Mouse (Mus musculus) forelimb bud, embryonic 11.5 days (tissue): ENCODE measurements around the gene Tbc1d19.
A peak's percentile ranks its signal among the peaks of the same experiment; 100 is the strongest.

Experiments used
- DNase-seq: peaks from one replicate; pipeline ENCODE4 v3.0.0-alpha.2; 2012; ENCODE audit warnings: low read depth, low spot score

Gene Tbc1d19

DNA sequence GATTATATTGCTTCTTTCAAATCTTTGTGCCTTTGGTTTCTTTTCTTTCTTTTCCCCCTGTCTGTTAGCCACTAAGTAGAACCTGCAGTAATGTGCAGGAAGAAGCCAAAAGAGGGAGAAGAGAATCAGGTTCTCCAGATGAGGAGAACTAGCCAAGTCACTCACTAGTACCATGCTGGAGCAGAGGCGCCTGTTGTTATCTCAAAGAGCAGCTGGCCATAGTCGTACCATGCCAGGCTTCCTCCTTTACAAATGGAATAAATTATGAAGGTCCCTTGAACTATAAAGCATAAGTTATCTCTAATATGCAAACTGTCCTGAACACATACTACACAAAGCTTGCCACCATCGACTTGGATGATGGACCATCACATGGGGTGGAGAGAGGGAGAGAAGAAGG lies 99.8 kb downstream of the Tbc1d19 start:
- no peak for DNase-seq

DNA sequence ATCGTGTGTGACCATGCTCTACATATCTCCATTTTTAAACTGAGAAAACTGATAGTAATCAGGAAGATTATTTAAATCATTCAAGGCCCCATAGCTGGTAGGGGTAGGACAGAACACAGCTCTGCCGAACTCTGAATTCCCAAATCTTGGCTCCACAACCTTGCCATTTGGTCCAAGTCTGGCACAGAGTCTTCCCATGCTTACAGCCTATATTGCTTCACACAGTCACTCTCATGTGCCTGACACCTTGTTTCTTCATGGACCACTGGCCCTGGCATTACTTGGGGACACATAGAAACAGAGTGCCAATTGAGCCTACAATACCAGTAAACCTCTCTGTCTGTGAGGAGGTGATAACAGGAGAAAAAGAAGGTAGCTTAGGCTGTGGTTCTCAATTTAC lies 111.0 kb downstream of the Tbc1d19 start:
- DNase-seq = no peak

DNA sequence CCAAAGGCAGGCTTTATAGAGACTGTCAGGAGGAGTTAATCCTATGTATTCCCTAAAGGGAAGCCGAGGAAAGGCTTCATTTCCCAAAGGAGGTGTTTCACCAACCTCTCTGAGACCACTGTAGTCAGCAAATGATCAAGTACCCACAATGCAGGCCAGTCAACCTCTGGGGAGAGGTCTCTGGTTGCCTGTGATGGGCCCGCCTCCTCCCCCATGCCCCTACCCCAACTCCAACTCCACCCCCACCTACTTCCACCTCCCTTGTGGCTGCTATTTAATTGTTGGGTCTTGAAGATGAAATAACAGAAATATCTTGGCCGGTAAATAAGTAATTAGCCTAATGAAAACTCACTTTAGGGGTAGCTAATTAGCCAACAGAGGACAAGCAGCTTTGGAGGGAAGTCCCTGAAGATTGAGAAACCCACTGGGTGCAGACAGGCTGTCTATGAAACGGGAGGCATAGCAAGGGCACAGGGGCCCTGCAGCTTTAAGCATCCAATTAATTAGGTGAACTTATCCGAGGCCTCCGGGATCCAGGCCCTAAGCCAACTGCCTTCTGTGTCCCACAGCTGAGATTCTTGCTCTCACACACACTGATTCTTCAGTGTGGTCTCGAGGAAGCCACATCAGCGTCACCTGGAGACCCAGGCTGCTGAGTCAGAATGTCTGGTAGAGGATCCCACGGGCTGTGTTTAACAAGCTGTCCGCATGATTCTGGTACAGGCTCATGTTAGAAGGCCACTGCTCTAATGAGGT lies 112.9 kb downstream of the Tbc1d19 start:
- peak; percentile 45 for DNase-seq

DNA sequence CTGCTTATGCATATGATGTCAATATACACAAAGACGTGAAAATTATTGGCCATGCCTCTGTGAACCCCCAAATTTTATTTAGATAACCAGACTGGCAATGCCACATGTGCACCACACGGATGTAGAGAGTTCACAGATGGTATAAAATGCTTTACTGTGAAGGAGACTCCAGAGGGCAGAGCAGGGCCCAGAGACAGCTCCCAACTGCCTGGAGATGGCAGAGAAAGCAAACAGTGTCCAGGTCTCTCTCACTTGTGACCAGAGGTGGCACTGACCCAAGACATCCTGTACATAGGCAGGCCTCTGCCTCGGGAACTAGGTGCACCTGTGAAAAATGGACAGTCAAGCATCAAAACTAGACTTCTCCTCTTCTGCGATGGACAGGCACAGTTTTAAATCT lies 114.6 kb downstream of the Tbc1d19 start:
- DNase-seq = no peak

DNA sequence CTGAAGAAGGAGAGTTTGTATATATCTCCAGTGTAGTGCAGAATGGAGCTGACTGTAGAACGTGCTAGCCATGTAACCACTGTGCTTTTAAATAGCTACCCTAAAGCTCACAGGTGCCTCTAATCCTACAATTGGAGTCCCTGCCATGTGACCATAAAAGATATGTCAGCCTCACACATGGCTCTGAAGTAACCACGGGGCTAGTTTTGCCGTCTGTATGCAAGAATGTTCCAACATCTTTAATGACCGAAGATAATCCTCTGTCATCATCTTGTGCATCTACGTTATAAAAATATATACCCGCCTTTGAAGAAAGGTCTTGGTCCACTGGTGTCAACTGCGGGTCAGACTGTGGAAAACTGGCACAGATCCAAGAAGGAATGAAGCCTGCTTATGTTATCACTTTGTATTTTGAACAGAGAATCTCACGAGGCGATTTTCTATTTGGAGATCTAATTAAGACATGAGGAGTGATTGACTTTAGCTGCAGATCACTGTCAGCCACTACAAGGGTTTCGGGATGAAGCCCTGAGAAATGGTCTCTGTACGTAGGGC lies 117.0 kb downstream of the Tbc1d19 start:
- no peak for DNase-seq

DNA sequence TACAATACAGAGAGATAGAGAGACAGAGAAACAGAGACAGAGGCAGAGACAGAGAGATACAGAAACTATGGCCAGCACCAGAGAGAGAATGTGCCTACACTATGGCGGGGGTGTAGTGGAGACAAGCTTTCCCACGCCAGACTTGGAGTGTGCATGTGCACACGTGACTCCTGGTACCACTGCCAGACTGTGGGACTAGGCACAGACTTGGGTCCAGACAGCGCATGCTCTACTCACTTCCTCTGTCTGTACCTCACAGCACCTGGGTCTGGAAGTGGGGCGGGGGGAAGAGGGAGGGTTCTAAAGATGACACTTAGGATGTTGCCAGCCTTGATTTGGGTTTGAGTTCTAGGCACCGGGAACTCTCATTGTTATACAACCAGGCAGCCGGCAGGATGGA lies 118.5 kb downstream of the Tbc1d19 start:
- DNase-seq = no peak

DNA sequence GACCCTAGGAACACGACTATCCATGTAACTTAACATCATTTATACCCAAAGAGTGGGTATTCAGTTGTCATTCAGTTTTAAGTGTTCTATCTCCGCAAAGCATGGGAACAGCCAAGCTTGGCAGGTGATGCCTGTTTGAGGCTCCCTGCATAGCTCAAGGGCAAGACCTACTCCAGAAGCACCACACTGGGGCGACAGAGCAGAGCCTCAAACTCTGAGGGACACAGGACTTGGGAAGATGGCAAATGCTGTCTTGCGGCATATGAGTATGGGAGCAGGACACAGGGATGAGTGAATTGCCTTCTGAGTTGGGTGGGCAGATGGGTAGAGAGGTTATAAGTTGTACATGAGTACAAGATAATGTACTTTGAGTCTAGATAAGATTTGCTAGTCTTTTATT lies 119.1 kb downstream of the Tbc1d19 start:
- no peak for DNase-seq

DNA sequence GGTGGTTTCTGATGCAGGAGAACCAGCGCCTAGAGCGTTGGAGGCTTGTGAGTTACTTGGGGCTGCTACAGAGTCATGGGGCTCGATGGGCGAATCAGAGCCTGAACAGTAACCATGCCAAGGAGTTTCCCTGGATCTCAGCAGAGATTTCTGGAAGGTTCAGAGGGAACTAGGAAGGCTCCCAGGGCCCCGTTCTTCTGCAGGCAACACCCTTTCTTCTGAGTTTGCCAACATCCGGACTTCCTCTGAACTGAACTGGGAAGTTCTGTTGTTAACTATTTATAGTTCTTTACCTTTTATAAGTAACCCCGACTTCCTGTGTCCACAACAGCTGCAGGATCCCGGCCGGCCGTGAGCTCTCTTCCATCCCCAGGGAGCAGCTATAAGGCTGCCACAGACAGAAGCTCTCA lies 119.8 kb downstream of the Tbc1d19 start:
- no peak for DNase-seq

DNA sequence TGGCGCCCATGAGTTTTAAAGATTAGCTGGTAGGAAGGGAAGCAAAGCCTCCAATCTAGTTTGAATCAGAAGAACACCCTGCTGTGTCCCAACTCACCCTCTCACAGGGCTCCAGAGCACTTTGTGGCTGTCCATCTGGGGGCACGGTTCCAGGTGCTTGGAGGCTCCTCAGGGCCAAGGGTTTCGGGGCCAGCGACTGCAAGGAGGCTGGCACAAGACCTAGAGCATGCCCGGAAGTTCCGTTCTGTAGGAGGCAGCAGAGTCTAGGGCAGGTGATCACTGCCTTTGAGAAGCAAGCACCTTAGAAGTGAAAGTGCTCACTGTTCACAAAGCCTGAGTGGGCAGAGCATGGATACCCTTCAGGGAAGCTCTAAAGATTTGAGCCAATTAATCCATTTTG lies 120.4 kb downstream of the Tbc1d19 start:
- DNase-seq = no peak

DNA sequence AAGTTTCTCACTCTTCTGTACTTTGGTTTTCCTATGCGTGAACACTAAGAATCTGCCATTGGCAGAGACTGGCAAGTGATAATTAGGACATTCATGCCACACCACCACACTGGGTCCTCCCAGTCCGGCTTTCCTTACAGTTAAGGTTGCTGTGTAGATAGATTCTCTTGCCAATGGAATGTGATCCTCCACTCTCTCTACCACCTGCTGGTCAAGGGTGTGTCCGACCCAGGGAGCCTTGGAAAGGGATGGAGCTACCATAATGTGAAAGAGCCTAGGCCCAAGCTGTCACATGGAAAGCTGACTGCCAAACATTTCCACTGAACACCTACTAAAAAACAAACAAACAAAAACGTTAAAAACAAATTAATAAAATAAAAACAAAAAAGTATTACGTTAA lies 121.6 kb downstream of the Tbc1d19 start:
- no peak for DNase-seq

DNA sequence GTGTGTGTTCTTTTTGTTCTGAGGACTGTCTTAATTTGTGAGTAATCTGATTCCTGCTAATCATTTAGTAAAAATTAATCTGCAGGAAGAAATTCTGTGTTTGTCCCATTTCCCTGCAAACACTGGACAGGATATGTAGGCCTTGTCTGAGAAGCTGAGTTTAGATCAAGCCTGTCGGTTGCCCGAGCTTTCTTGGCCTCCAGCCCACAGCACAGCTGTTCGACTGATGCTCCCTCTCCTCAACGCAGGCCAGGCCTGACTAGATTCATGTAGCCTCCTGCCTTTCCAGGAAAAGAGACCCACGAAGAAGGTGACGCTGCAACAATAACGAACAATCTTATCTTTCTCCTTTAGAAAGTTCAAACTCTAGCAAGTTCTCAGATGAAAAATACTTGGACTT lies 124.2 kb downstream of the Tbc1d19 start:
- no peak for DNase-seq

DNA sequence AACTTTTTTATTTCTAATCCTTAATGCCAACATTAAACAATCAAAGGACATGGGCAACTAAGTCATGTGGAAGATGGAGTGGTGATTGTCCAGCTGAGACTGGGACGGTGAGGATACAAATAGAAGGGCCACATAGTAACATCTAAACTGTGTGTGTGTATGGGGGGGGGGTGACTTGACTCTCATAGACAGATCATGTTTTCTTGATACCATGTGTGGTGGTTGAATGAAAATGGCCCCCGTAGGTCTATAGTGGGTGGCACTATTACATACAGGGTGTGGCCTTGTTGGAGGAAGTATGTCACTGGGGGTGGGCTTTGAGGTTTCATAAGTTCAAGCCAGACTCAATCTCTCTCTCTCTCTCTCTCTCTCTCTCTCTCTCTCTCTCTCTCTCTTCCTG lies 124.6 kb downstream of the Tbc1d19 start:
- DNase-seq = no peak

DNA sequence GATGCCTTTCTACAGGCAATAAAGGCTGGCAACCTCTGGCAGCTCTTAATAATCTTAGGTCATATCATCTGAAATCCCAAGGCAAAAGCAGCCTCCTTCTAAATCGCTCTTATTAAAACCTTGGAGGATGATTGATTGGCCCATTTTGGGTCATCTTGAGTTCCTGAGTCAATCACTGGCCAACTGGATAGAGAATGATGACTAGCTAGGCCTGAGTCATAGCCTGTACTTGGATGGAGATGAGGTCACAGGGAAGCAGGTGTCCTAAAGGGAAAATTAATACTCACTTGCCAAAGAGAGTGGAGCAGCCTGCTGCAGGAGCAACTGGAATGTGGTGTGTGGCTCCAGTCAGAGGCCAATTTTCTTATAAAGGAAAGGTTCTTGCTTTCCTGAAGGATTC lies 125.4 kb downstream of the Tbc1d19 start:
- no peak for DNase-seq

DNA sequence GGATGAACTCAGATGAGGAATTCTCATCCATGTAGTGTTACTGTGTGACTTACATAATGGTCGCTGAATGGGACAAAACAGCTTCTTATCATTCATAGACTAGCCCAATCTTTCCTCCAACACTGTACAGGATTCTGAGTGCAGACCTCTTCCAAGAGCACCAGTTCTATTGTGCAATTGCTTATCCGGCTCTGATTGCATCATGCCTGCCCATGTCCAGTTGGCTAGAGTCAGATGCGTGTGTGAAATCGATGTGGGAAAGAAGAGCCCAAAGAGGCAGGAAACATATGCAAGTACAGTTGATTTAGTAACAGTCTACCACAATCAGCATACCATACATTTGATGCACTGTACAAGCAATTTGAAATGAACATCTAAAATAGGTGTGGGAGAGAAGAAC lies 127.8 kb downstream of the Tbc1d19 start:
- no peak for DNase-seq

DNA sequence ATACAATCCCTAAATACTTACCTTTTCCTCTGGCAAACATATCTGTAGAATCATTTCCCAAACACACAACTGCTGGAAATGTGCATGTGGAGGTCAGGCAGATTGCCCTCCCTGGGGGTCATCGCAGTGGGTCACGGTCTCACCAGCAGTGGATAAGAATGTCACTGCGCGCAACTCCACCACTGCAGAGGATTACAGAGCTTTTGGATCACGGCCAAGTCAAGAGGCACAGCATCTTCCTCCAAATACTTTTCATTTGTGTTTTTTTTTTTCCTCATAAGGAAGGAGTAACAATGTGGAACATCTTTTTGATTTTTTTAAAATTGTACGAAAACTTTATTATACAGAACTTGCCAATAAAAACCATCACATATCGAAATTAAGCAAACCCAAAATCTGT lies 129.6 kb downstream of the Tbc1d19 start:
- DNase-seq = no peak

DNA sequence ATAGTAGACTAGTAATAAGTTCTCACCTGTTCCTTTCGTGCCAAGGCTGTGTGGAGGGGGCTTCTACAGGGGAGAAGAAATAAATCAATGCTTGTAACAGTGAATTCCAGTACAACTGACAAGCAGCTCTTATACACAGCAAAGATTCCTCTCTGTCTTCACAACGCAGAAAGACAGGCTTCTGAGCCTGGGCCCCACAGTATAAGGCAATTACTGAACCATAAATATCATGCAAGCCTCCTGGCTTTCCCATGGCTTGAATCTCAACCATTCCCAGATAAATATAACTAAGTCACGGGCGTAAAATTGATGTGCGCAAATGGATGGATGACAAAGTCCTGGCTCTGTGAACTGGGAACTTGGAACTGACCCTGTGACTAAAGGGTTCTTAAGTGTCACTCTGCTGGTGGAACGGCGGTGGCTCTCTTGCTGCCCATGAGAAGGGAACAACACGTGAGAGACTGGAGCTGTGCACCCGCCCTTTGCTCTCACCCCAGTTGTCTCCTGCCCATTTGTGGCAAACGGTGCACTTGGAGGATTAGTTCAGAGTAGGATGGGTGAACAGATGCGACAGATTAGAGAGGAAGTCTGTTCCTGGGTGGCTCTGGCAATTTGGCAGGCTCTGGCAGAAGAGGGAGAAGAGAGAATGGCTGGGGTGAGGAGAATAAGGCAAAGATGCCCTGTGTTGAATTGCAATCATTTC lies 132.1 kb downstream of the Tbc1d19 start:
- no peak for DNase-seq

DNA sequence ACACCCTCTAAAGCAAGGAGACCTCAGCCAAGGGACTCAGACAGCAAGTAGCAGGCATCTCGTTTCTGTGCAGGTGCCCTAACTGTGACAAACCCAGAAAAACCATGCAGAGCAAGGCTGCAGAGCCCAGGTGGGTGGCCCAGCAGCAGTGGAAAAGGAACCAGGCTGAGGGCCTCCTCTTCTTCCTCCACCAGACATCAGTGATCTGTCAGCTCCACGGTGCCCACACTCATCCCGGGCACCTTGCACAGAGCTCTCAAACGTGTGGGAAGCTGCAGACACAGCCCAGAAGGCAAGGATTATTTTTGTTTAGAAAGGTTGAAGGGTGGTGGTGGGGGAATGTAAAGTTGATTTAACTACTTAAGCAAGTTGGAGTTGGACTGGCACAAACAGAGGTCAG lies 132.9 kb downstream of the Tbc1d19 start:
- DNase-seq = no peak

DNA sequence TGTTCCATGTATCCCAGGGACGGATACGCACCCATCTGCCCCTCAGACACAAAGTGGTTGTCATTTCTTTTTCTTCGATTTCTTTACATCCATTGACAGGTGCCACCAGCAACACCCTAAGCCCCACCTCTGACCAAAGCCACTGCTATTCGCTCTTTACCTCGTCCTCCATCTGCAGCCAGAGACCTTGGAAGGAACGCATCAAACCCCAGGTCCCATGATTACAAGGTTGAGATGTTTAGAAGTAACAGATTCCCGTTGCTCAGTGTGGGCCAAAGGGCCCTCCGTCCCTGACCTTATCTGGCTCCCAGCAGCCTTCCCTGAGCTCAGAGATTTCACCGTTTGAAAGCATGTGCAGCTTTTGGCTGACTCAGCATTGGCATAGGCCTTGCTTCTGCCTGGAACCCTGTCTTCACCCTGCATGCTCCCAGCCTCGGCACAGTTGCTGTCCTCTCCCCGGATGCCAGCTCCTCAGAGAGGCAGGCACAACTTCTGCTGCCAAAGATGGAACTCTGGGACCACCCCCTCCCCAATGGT lies 134.0 kb downstream of the Tbc1d19 start:
- DNase-seq = no peak

DNA sequence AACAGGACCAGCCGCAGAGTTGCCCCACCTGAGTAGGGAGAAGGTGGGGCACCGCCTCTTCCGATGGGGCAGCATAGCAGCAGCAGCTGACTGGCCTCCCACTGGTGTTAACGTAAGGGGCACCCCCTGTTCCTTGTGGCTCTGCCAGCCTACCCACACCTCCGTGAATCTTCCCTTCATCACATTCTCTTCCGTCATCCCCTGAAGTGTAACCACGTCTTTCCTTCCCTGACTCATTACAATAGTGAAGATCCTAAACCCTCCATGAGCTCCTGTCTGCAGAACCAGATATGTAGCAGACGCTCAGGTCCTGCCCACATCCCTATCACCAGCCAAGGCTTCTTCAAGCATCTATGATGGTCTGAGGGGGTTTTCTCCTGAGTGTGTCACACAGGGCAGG lies 137.3 kb downstream of the Tbc1d19 start:
- DNase-seq = no peak

DNA sequence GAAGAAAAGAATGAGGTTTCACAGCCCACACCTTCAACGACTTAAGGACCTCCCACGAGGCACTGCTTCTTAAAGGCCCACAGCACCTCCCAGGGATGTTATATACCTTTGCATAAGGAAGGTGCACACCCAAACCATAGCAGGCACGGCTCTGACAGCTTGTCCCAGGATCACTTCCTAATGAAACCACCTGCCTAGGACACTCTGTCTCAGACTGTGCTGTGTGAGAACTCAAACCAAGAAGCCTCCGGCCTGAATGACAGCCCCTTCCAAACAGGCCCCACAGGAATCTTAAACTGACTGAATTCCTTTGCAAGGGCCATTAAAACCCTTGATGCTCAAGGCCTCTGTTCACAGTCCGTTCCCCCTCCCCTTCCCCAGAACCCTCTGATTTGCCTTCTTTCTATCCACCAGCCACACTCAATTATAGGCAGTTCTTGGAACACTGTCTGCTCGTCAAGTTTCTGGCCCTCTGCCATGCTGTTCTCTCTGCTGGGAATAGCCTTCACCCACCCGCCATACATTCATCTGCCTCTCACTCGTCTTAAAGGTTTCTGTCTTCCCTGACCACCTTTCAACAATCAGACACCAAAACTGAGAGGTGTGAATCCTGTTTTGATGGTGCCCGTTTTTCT lies 138.3 kb downstream of the Tbc1d19 start:
- no peak for DNase-seq

DNA sequence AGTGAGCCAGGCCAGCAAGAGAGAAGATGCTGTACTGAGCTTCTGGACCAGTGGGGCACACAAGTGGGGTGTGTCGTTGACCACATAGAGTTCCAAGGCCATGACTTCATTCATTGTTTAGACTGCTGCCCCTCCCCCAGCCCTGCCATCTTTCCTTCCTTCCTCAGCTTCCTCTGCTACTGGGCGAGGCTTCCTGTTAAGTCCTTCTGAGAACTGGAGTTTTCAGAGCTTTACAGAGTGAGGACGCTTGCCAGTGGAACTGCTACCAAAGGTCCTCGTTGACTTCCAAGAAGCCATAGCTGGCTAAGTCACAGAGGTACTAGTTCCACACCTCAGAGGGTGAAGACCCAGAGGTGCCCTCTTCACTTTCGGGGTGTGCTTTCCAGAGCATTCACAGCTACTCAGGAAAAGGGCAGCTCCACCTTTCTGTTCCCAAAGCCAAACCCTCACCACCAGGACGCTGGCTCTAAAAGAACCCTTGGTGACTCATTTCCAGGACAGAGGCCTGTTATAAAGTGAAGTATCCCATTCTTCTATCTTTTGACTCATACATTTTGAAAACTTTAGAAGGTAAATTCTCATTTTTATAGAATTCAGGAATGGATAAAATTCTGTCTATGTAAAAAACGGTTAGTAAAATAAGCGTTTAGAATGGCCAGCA lies 139.3 kb downstream of the Tbc1d19 start:
- no peak for DNase-seq

DNA sequence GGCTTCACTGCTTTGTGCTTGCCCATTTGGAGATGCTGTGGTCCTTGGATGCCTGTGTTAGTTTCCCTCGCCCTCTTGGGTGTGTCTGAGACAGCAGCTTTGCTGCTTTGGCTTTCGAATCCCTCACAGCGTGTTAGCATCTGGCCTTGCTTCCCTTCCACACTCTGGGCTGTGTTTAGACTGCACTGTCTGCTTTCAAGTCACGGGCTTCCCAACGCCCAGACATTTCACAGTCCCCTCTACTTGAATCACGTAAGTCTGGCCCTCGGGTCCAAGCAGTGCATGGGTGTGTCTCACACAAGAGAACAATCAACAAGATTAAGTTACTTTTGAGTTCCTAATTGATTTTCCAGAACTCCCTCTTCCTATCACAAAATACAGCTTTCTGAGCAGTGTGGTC lies 140.8 kb downstream of the Tbc1d19 start:
- no peak for DNase-seq
